Mouse (Mus musculus): ENCODE data around the gene Gstt1. TPM values are rescaled to one million over a fixed set of nuclear protein-coding genes. Genes with fewer than 3 reads are reported as not detected.
A peak's percentile ranks its signal among the peaks of the same experiment; 100 is the strongest.
"Not testable (repeated sequence)": the region's sequence is repeated elsewhere in the genome, so short reads cannot be mapped to it uniquely, and the experiment has no call there.

The Gstt1 gene
- polyA plus RNA-seq, 1 experiment: 11.5 TPM

- no peak for TF ChIP-seq POLR2A (IDR thresholded peaks at IDR 0.05; ENCODE audit: borderline replicate concordance, extremely low read depth, insufficient read depth, insufficient read length, poor library complexity, severe bottlenecking)
- TF ChIP-seq CTCF (IDR thresholded peaks at IDR 0.05; ENCODE audit: borderline replicate concordance, extremely low read depth, insufficient read depth, insufficient read length): no peak
Observed at GRCm38 (mm10) chr10:75777885-75778284, 20.5 kb downstream of the Gstt1 start.

GRCm38 (mm10) chr10:75776562-75776961, 21.8 kb downstream of the Gstt1 start:
- no peak for DNase-seq (ENCODE audit: low read depth)
- no peak for TF ChIP-seq CTCF (IDR thresholded peaks at IDR 0.05; ENCODE audit: borderline replicate concordance, extremely low read depth, insufficient read depth, insufficient read length)
- no peak for TF ChIP-seq POLR2A (IDR thresholded peaks at IDR 0.05; ENCODE audit: borderline replicate concordance, extremely low read depth, insufficient read depth, insufficient read length, poor library complexity, severe bottlenecking)

More at GRCm38 (mm10) chr10:75777885-75778284, 20.5 kb downstream of the Gstt1 start:
- no peak for DNase-seq (ENCODE audit: low read depth)

- no peak for DNase-seq (ENCODE audit: low read depth)
- no peak for TF ChIP-seq POLR2A (IDR thresholded peaks at IDR 0.05; ENCODE audit: borderline replicate concordance, extremely low read depth, insufficient read depth, insufficient read length, poor library complexity, severe bottlenecking)
- no peak for TF ChIP-seq CTCF (IDR thresholded peaks at IDR 0.05; ENCODE audit: borderline replicate concordance, extremely low read depth, insufficient read depth, insufficient read length)
Observed at GRCm38 (mm10) chr10:75774587-75774986, 23.8 kb downstream of the Gstt1 start.

GRCm38 (mm10) chr10:75774102-75774501, 24.3 kb downstream of the Gstt1 start:
- DNase-seq (ENCODE audit: low read depth): no peak
- TF ChIP-seq CTCF (IDR thresholded peaks at IDR 0.05; ENCODE audit: borderline replicate concordance, extremely low read depth, insufficient read depth, insufficient read length) (no peak), POLR2A (IDR thresholded peaks at IDR 0.05; ENCODE audit: borderline replicate concordance, extremely low read depth, insufficient read depth, insufficient read length, poor library complexity, severe bottlenecking) (no peak)

- no peak for TF ChIP-seq POLR2A (IDR thresholded peaks at IDR 0.05; ENCODE audit: borderline replicate concordance, extremely low read depth, insufficient read depth, insufficient read length, poor library complexity, severe bottlenecking)
- peak; percentile 16; the same call in 1 of the 2 replicates for TF ChIP-seq CTCF (IDR thresholded peaks at IDR 0.05; ENCODE audit: borderline replicate concordance, extremely low read depth, insufficient read depth, insufficient read length)
- DNase-seq (ENCODE audit: low read depth): peak; percentile 96
Observed at GRCm38 (mm10) chr10:75772795-75773664, 25.4 kb downstream of the Gstt1 start, which contains the start of gene Ddt. Ddt (minus strand) TSS chr10:75773414.

- DNase-seq (ENCODE audit: low read depth): not testable (repeated sequence)
Observed at GRCm38 (mm10) chr10:75767756-75768155, 30.6 kb downstream of the Gstt1 start.

- TF ChIP-seq CTCF (IDR thresholded peaks at IDR 0.05; ENCODE audit: borderline replicate concordance, extremely low read depth, insufficient read depth, insufficient read length) (no peak), POLR2A (IDR thresholded peaks at IDR 0.05; ENCODE audit: borderline replicate concordance, extremely low read depth, insufficient read depth, insufficient read length, poor library complexity, severe bottlenecking) (no peak)
- DNase-seq (ENCODE audit: low read depth): no peak
Observed at GRCm38 (mm10) chr10:75766856-75767255, 31.5 kb downstream of the Gstt1 start.

GRCm38 (mm10) chr10:75764519-75765473, 33.6 kb downstream of the Gstt1 start:
- peak; percentile 86 for DNase-seq (ENCODE audit: low read depth)
- no peak for TF ChIP-seq POLR2A (IDR thresholded peaks at IDR 0.05; ENCODE audit: borderline replicate concordance, extremely low read depth, insufficient read depth, insufficient read length, poor library complexity, severe bottlenecking)
- peak; percentile 70 for TF ChIP-seq CTCF (IDR thresholded peaks at IDR 0.05; ENCODE audit: borderline replicate concordance, extremely low read depth, insufficient read depth, insufficient read length)

- TF ChIP-seq CTCF (IDR thresholded peaks at IDR 0.05; ENCODE audit: borderline replicate concordance, extremely low read depth, insufficient read depth, insufficient read length): no peak
- peak; percentile 57; the same call in 1 of the 2 replicates for TF ChIP-seq POLR2A (IDR thresholded peaks at IDR 0.05; ENCODE audit: borderline replicate concordance, extremely low read depth, insufficient read depth, insufficient read length, poor library complexity, severe bottlenecking)
- DNase-seq (ENCODE audit: low read depth): peak; percentile 99
Observed at GRCm38 (mm10) chr10:75763682-75764518, 34.5 kb downstream of the Gstt1 start, which contains the start of gene Cabin1. Cabin1 (minus strand) TSS chr10:75764341.

GRCm38 (mm10) chr10:75762413-75762812, 36.0 kb downstream of the Gstt1 start:
- no peak for DNase-seq (ENCODE audit: low read depth)
- TF ChIP-seq CTCF (IDR thresholded peaks at IDR 0.05; ENCODE audit: borderline replicate concordance, extremely low read depth, insufficient read depth, insufficient read length) (no peak), POLR2A (IDR thresholded peaks at IDR 0.05; ENCODE audit: borderline replicate concordance, extremely low read depth, insufficient read depth, insufficient read length, poor library complexity, severe bottlenecking) (no peak)

Data from brain, embryonic 14.5 days (tissue).